Mouse (Mus musculus) heart, postnatal 0 days (tissue): ENCODE data around the gene Icosl.

ENCODE experiments used
- CTCF ChIP-seq: IDR thresholded peaks from 2 replicates; pipeline ENCODE4 v1.5.1; 2016; ENCODE audit warnings: antibody characterized with exemption, control low read depth, low read depth
- EP300 ChIP-seq: IDR thresholded peaks from 2 replicates; pipeline ENCODE4 v1.6.1; 2016; ENCODE audit warnings: antibody characterized with exemption, low read depth

DNA sequence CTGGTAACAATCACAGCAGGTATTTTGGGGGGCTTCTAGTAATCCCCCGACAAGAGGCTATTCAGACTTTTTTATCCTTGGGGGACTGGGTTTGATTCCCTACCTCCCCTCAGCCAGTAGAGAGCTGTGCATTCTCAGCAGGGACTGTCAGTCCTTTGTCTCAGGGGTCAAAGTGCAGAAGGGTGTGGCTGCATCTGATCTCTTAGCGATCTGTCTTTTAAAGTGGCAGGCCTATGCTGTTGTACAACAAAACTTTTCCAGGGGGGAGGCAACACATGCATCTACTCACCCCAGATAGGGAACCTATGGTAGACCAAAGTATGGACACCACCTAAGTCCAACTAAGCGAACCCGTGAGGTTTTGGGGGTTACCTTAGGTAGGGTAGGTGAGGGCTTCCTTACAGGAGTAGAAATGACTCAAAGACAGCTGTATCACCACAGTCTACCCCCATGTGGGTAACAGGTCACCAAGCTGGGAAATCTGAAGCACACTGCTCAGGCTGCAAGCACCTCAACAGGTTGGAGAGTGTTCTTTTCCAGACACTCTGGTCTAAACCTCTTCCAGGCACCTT, 45.5 kb downstream of the Icosl start:
- no peak for TF ChIP-seq CTCF
- TF ChIP-seq EP300, result no peak
